Mouse (Mus musculus): ENCODE data around the gene Gadl1.

GRCm38 (mm10) chr9:116101842-116102241 is 192.6 kb downstream of the Gadl1 start:
- TF ChIP-seq POLR2A (IDR thresholded peaks at IDR 0.05; ENCODE audit: low read depth, low read length) (no peak), EP300 (IDR thresholded peaks at IDR 0.05; ENCODE audit: low read length) (no peak), CTCF (conservative IDR thresholded peaks at IDR 0.05 in 1 of 2, IDR thresholded peaks at IDR 0.05 in 1 of 2; ENCODE audit: low read depth in 2 of 2, low read length in 2 of 2) (no peak), UBTF (IDR thresholded peaks at IDR 0.05; ENCODE audit: low read depth, low read length) (no peak), JUND (conservative IDR thresholded peaks at IDR 0.05; ENCODE audit: low read depth, low read length) (no peak), KAT2A (IDR thresholded peaks at IDR 0.05; ENCODE audit: insufficient replicate concordance, low read length) (no peak), SMC3 (IDR thresholded peaks at IDR 0.05; ENCODE audit: low read depth, low read length) (no peak), POLR2AphosphoS2 (IDR thresholded peaks at IDR 0.05; ENCODE audit: low read depth, low read length) (no peak), USF2 (conservative IDR thresholded peaks at IDR 0.05; ENCODE audit: low read depth, low read length) (no peak), ETS1 (conservative IDR thresholded peaks at IDR 0.05; ENCODE audit: low read depth, low read length) (no peak), CHD1 (IDR thresholded peaks at IDR 0.05; ENCODE audit: low read depth, low read length) (no peak), SIN3A (IDR thresholded peaks at IDR 0.05; ENCODE audit: low read length) (no peak), MXI1 (IDR thresholded peaks at IDR 0.05; ENCODE audit: low read depth, low read length) (no peak), RCOR1 (conservative IDR thresholded peaks at IDR 0.05; ENCODE audit: low read depth, low read length) (no peak)
